Mouse (Mus musculus): ENCODE results near the gene Grid1.

GRCm38 (mm10) chr14:34944390-34944979, 124.6 kb downstream of the Grid1 start:
- no peak for TF ChIP-seq CTCF (IDR thresholded peaks at IDR 0.05; ENCODE audit: low read depth, low read length)
- TF ChIP-seq GATA1 (IDR thresholded peaks at IDR 0.05; ENCODE audit: borderline replicate concordance, low read length) = no peak
- no peak for TF ChIP-seq TAL1 (conservative IDR thresholded peaks at IDR 0.05; ENCODE audit: low read depth, low read length)
- TF ChIP-seq POLR2AphosphoS5 (IDR thresholded peaks at IDR 0.05; ENCODE audit: insufficient replicate concordance, low read depth, low read length) = no peak
